Mouse (Mus musculus): ENCODE measurements around the gene Psmd6. TPM values are rescaled to one million over a fixed set of nuclear protein-coding genes. Genes with fewer than 3 reads are reported as not detected.
A peak's percentile ranks its signal among the peaks of the same experiment; 100 is the strongest.

Psmd6 gene
- total RNA-seq, 2 experiments from 2014 or later: 158 to 174 TPM

GRCm38 (mm10) chr14:14067648-14068472, 52.9 kb downstream of the Psmd6 start:
- intact Hi-C loops (cut with DNase I; ENCODE audit: low total_unique reads): no loop called here

GRCm38 (mm10) chr14:14066241-14066640, 54.5 kb downstream of the Psmd6 start:
- intact Hi-C loops (cut with DNase I; ENCODE audit: low total_unique reads): no loop called here
- no peak for DNase-seq

More at GRCm38 (mm10) chr14:14067648-14068472, 52.9 kb downstream of the Psmd6 start:
- DNase-seq: peak; percentile 25

GRCm38 (mm10) chr14:14065142-14065498, 55.7 kb downstream of the Psmd6 start:
- intact Hi-C loops (cut with DNase I; ENCODE audit: low total_unique reads): no loop called here
- no peak for DNase-seq

GRCm38 (mm10) chr14:14064486-14065141, 56.2 kb downstream of the Psmd6 start:
- no peak for DNase-seq
- intact Hi-C loops (cut with DNase I; ENCODE audit: low total_unique reads): no loop called here

- intact Hi-C loops (cut with DNase I; ENCODE audit: low total_unique reads): no loop called here
- DNase-seq: no peak
Measured at GRCm38 (mm10) chr14:14063382-14063781, 57.4 kb downstream of the Psmd6 start.

GRCm38 (mm10) chr14:14062531-14063245, 58.1 kb downstream of the Psmd6 start:
- no peak for DNase-seq
- intact Hi-C loops (cut with DNase I; ENCODE audit: low total_unique reads): no loop called here

Other genes with a start within 250 kb of the Psmd6 start
- not detected for gene Gm281, start 206.5 kb downstream of the Psmd6 start, total RNA-seq (2021)
- gene Atxn7, start 159.5 kb downstream of the Psmd6 start, total RNA-seq (2021): 10 to 100 TPM; 10.0 to 12.1 TPM
- 100 to 1,000 TPM; 120 to 124 TPM for gene Thoc7, start 159.1 kb downstream of the Psmd6 start, total RNA-seq (2021)
- gene Olfr720, start 65.9 kb upstream of the Psmd6 start, total RNA-seq (2021): not detected
- gene Olfr31, start 201.8 kb upstream of the Psmd6 start, total RNA-seq (2021): not detected
- 1 to 10 TPM; 3.3 to 5.6 TPM for gene Il3ra, start 225.3 kb upstream of the Psmd6 start, total RNA-seq (2021)

Data from gastrocnemius, postnatal 14 days (tissue).